Mouse (Mus musculus): ENCODE data around the gene Rwdd2a.
"Not testable (repeated sequence)": the region's sequence is repeated elsewhere in the genome, so short reads cannot be mapped to it uniquely, and the experiment has no call there.

Rwdd2a gene

DNA sequence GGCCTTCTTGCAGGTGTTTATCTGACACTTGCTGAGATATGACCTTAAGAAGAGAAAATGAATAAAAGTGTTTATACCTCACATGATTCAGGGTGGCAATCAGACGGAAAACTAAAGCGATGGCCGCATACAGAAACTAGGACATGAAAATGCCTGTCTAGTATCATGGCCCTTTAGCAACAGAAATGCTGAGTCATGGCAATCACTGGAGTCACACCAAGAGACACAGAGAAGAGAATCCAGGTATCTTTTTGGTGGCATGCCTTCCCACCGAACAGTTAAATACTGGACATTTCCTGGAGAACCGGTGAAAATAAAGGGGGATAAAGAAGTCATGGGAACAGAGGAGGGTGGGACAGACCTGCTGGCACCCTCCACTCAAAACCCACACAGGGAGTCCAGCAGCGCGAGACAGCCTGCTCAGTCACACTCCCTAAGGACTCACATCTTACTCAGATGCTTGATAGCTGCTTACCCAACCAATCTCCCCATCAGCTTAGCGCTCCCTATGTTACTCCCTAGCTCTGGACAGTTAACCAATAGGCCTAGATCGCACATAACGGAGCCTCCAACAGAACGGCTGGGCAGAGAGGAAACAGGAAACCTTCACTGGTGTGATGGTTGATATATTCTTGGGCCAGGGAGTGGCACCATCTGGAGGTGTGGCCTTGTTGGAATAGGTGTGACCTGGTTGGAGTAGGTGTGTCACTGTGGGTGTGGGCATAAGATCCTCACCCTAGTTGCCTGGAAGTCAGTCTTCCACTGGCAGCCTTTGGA lies 15.4 kb downstream of the Rwdd2a start:
- CTCF ChIA-PET: no interaction called here

- CTCF ChIA-PET: no interaction called here
Measured at GRCm38 (mm10) chr9:86592676-86593668, 21.2 kb downstream of the Rwdd2a start.

- CTCF ChIA-PET: not testable (repeated sequence)
Measured at GRCm38 (mm10) chr9:86594357-86594767, 22.6 kb downstream of the Rwdd2a start.

GRCm38 (mm10) chr9:86596983-86597382 lies 25.2 kb downstream of the Rwdd2a start:
- CTCF ChIA-PET: not testable (repeated sequence)

DNA sequence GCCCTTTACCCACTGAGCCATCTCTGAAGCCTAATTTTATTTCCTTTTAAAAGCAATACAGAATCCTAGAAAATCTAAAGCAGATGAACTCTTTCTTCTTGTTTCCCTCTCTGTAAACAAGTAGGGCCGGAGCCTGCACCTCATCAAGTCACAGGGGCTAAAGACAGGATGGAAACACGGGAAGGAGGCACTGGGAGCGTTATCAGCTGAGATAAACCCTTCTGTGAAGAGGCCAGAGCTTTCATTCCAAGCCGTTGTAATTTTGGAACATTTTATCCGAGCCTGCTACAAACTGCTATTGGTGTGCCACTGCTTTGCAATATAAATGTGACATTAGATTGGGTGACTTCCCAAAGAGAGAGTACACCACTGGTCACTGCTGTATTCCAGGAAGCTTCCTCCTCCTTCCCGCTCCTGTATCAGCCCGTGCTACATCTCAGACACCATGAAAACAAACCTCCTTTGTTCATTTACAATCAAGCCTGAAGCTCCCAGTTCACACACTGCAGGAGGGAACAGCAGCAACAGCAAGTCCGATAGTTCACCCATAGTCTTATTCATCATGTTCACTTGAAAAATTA lies 28.0 kb downstream of the Rwdd2a start:
- CTCF ChIA-PET: no interaction called here

DNA sequence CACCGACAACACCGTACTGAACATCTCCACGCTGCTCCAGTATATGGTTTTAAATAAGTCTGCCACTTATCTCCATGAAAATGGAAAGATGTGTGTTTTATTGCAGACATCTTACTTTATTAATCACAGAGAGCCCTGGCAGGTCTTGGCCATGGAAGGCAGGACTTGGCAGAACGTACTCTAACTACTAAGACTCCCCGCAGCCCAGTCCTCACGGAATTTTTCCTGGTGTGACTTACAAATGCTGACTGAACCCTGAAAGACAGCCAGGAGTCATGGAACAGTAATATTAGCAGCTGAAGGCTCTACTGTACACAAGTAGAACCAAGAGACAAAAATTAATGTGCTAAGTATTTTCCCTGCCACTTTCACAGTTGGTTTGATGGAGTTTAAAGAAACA lies 34.0 kb downstream of the Rwdd2a start:
- CTCF ChIA-PET: no interaction called here

DNA sequence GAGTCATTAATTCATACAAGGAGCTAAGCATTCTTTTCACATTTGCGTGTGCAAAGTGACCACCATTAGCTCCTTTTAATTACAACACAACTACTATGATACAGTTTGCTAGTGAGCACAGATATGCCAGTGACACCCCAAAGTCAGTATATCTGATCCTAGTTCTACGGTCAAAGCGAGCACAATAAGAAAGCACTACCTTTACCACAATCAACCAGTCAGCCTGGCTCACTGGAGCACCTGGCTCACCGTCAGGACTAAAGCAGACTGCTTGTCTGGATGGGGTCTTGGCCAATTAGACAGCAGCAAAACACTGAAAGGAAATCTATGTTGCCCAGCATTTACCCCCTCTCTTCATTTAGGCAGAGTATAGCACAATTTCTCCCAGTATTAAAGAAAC lies 40.3 kb downstream of the Rwdd2a start:
- CTCF ChIA-PET: no interaction called here

DNA sequence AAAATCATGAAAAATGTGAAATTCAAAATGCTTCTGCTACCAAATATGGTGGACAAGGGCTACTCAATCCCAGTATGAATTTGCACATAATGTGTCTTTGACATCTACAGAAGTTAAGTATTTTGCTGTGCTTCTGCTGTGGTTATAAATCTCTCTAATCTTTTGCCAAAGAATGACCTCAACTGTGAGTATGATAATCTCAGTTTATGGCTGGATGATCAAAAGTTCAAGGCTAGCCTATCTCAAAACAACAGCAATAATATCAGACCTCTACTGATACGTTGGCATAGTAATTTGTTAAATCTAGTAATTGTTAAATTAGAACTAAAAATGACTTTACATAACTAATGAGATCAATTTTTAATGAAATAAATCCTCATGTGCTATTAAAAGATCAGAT lies 44.0 kb downstream of the Rwdd2a start:
- CTCF ChIA-PET: no interaction called here

DNA sequence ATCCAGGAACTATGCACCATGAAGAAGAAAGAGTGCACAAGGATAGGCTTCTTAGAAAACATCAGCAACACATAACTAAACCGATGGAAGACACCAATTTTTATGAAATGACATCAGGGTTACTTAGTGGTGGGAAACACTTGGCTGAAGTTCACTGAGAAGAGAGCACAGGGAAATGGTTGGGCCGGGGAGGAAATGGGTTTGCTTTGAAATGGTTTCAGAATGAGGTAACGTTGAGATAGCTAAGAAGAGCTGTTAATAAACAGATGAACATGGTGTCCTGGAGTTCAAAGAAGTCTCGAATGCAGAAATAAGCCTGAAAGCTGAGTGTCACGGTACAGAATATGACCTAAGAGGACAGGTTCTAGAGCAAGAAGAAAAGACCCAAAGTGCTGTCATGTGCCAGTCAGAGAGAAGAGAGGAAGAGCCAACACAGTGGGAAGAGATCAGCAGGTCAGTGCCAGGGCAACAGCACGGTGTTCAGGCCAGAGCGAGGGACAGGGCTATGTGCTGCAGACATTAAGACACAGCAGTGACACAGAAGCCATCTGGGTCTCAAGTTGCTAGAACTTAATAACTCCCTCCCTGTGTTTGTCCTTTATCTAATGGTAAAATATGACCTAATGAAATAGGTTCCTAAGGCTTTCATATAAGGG lies 46.2 kb downstream of the Rwdd2a start:
- CTCF ChIA-PET: no interaction called here

DNA sequence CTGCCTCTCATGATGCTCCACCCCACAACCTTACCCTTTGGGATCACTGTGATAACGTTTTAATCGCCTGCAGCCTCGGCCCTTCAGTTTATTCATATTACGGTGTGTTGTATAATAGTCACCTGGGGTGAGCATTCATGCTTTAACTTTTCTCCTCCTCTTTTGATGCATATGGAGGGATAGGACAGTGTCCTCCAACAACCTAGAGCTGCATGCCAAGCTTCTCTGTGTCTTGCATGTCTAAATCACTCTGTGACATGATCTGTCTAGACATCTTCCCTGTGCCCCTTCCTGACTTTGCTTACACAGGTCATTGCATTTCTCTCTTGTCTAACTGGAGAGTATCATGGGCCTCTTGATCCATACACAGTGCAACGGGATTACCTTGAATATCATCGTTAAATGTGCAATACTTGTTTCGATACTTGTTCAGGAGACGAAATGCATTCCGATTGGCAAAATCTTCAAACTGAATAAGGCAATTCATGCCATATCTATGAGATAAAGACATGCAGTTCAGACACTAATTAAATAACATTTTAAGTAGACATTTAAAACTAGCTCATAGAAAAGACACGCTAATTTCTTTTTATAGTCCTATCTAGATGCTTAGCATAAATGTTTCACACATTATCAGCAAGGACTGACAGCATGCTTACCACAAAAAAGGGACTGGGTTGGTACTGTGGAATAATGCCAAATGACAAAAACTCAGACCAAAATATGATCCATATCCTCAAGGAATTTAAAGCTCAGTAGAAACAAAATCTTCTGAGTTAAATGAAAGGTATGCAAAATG lies 47.7 kb downstream of the Rwdd2a start:
- CTCF ChIA-PET: no interaction called here

DNA sequence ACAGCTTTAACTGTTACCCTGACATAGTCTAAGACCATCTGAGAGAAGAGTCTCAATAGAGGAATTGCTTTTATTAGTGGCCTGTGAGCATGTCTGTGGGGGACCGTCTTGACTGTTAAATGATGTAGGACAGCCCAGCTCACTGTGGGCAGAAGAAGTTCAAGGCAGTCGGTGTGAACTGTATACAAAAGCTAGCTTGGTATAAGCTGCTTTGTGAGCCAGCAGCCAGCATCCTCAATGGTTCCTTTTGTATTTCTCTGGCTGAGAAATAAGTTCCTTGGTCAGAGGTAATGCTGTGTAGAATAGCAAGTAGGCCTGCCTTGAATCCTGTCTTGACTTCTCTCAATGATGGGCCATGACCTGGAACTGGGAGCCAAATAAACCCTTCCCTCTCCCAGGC lies 50.3 kb downstream of the Rwdd2a start:
- CTCF ChIA-PET: no interaction called here

- CTCF ChIA-PET: no interaction called here
Measured at GRCm38 (mm10) chr9:86624039-86624438, 52.2 kb downstream of the Rwdd2a start.
